Mouse (Mus musculus): ENCODE results near the gene Tmem125. TPM values are rescaled to one million over a fixed set of nuclear protein-coding genes. Genes with fewer than 3 reads are reported as not detected.
A peak's percentile ranks its signal among the peaks of the same experiment; 100 is the strongest.

The Tmem125 gene
- polyA plus RNA-seq, 1 experiment from 2014 or later, result 17.4 TPM

GRCm38 (mm10) chr4:118535610-118536009 is 8.2 kb downstream of the Tmem125 start:
- no peaks in the 10 kb centered on the region for H3K27me3 ChIP-seq
- WGBS, result 83% methylated on average over 6 of the region's 6 CpGs
- ATAC-seq (ENCODE audit: insufficient number of reproducible peaks, low FRiP score, low TSS enrichment, low read depth), result no peak
- no peaks in the 10 kb centered on the region for H3K4me1 ChIP-seq
- H3K9ac ChIP-seq, result no peak overlapping the region
- H3K4me3 ChIP-seq (replicated peaks), result no peak overlapping the region
- H3K36me3 ChIP-seq, result no peaks in the 10 kb centered on the region
- no peak overlapping the region for H3K4me2 ChIP-seq (replicated peaks)
- H3K9me3 ChIP-seq (replicated peaks), result no peaks in the 10 kb centered on the region
- H3K27ac ChIP-seq (replicated peaks), result no peak overlapping the region

GRCm38 (mm10) chr4:118533605-118534004 is 10.2 kb downstream of the Tmem125 start:
- Histone ChIP-seq H3K4me1 (no peaks in the 10 kb centered on the region), H3K36me3 (no peaks in the 10 kb centered on the region), H3K4me2 (replicated peaks) (no peak overlapping the region), H3K9ac (no peak overlapping the region), H3K9me3 (replicated peaks) (no peaks in the 10 kb centered on the region), H3K27me3 (no peaks in the 10 kb centered on the region), H3K4me3 (replicated peaks) (no peak overlapping the region), H3K27ac (replicated peaks) (no peak overlapping the region)
- ATAC-seq (ENCODE audit: insufficient number of reproducible peaks, low FRiP score, low TSS enrichment, low read depth), result no peak
- 71% methylated on average over 7 of the region's 7 CpGs for WGBS

GRCm38 (mm10) chr4:118533156-118533555 is 10.7 kb downstream of the Tmem125 start:
- no peak for ATAC-seq (ENCODE audit: insufficient number of reproducible peaks, low FRiP score, low TSS enrichment, low read depth)

DNA sequence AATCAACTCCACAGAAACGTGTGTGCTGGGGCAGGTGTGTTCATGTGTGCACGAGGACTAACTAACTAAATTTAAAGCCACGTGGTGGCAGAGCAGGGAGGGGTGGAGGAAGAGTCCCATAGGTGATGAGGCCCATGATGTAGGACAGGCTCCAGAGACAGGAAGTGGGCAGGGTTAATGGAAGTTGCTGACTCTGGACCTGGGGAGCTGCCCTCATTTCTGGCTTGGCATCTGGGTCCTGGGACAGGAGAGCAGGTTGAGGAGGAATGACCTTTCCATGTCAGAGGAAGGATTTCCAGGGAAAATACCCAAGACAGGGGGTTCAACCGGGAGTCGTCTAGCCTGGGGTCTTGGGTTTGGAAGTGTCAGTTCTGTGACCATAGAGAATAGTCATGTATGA is 11.2 kb downstream of the Tmem125 start:
- H3K4me2 ChIP-seq (replicated peaks), result no peak overlapping the region
- WGBS, result 67% methylated on average over 5 of the region's 5 CpGs
- H3K27ac ChIP-seq (replicated peaks), result no peak overlapping the region
- no peaks in the 10 kb centered on the region for H3K36me3 ChIP-seq
- no peaks in the 10 kb centered on the region for H3K27me3 ChIP-seq
- no peak overlapping the region for H3K4me3 ChIP-seq (replicated peaks)
- H3K4me1 ChIP-seq, result no peaks in the 10 kb centered on the region
- H3K9me3 ChIP-seq (replicated peaks), result no peaks in the 10 kb centered on the region
- no peak for ATAC-seq (ENCODE audit: insufficient number of reproducible peaks, low FRiP score, low TSS enrichment, low read depth)
- no peak overlapping the region for H3K9ac ChIP-seq

More at GRCm38 (mm10) chr4:118533156-118533555, 10.7 kb downstream of the Tmem125 start:
- Histone ChIP-seq H3K4me2 (replicated peaks) (no peak overlapping the region), H3K27me3 (no peaks in the 10 kb centered on the region), H3K4me1 (no peaks in the 10 kb centered on the region), H3K9me3 (replicated peaks) (no peaks in the 10 kb centered on the region), H3K36me3 (no peaks in the 10 kb centered on the region), H3K9ac (no peak overlapping the region), H3K27ac (replicated peaks) (no peak overlapping the region), H3K4me3 (replicated peaks) (no peak overlapping the region)
- WGBS, result 39% methylated on average over 3 of the region's 4 CpGs

GRCm38 (mm10) chr4:118527720-118528119 is 16.1 kb downstream of the Tmem125 start:
- Histone ChIP-seq H3K27ac (replicated peaks) (no peak overlapping the region), H3K36me3 (no peaks in the 10 kb centered on the region), H3K9ac (no peak overlapping the region), H3K4me1 (no peaks in the 10 kb centered on the region), H3K9me3 (replicated peaks) (no peaks in the 10 kb centered on the region), H3K4me2 (replicated peaks) (0 out of 2 replicates have a peak overlapping the region, but pooled peaks have one; percentile 36), H3K27me3 (no peaks in the 10 kb centered on the region), H3K4me3 (replicated peaks) (0 out of 2 replicates have a peak overlapping the region, but pooled peaks have one; percentile 34)
- 73% methylated on average over 6 of the region's 6 CpGs for WGBS
- ATAC-seq (ENCODE audit: insufficient number of reproducible peaks, low FRiP score, low TSS enrichment, low read depth), result no peak

- 42% methylated on average over 5 of the region's 5 CpGs for WGBS
- H3K27ac ChIP-seq (replicated peaks), result no peak overlapping the region
- no peak for ATAC-seq (ENCODE audit: insufficient number of reproducible peaks, low FRiP score, low TSS enrichment, low read depth)
- H3K9me3 ChIP-seq (replicated peaks), result no peaks in the 10 kb centered on the region
- no peaks in the 10 kb centered on the region for H3K36me3 ChIP-seq
- no peaks in the 10 kb centered on the region for H3K4me1 ChIP-seq
- H3K4me3 ChIP-seq (replicated peaks), result peak overlapping the region; percentile 34
- 0 out of 2 replicates have a peak overlapping the region, but pooled peaks have one; percentile 9 for H3K9ac ChIP-seq
- peak overlapping the region; percentile 36 for H3K4me2 ChIP-seq (replicated peaks)
- no peaks in the 10 kb centered on the region for H3K27me3 ChIP-seq
These were observed 16.5 kb downstream of the Tmem125 start for GRCm38 (mm10) chr4:118527335-118527681.

DNA sequence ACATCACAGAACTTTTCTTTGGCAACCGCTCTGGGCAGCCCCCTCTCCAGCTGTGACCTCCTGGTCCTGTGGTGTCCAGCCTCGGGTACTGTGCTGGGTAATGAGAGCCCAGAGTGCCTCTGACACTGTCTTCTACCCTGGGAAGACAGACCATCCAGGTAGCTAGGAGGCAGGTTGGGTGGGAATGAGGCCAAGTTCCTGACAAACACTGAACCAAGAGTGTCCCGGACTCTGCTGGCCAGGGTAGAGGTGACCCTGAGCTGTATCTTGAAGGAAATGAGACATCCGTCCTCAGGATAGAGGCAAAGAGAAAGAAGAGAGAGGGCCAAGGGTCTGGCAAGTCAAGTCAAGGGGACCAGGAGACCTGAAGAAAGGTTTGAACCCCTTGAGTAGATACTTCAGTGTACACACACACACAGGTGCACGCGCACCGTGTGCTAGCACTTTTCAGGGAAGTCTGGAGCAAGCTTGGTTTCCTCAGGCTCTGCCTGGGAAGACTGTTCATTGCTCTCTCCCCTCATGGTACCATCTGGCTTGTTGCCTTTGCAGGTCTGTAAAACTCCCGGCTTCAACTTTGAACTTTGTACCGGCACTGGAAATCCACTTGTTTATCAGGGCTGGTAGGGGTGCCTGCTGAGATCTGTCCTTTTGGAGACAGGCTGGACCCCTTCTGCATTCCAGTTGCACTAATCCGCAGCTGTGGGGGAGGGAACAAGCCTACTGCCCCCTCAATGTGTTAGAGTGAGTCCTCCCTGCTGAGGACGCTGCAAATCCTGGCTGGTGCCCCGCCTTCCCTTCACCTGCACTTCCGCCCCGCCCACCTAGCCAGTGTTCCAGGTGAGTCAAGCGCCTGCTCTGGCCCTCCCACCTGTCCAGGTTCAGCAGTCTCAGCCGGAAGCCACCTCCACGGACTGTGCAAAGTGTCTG is 17.2 kb downstream of the Tmem125 start, which contains the start of gene 2610528J11Rik:
2610528J11Rik (plus strand) TSS at position 592 of the 927 bp plus-strand sequence.
- no peak for ATAC-seq (ENCODE audit: insufficient number of reproducible peaks, low FRiP score, low TSS enrichment, low read depth)
- Histone ChIP-seq H3K27me3 (no peaks in the 10 kb centered on the region), H3K4me3 (replicated peaks) (peak within 1 kb of the TSS; percentile 34), H3K4me2 (replicated peaks) (peak within 1 kb of the TSS; percentile 36), H3K36me3 (no peaks in the 10 kb centered on the region), H3K9me3 (replicated peaks) (no peaks in the 10 kb centered on the region), H3K9ac (0 out of 2 replicates have a peak within 1 kb of the TSS, but pooled peaks have one; percentile 9), H3K27ac (replicated peaks) (no peak within 1 kb of the TSS), H3K4me1 (no peaks in the 10 kb centered on the region)
- 37% methylated on average over 17 of the region's 17 CpGs for WGBS

DNA sequence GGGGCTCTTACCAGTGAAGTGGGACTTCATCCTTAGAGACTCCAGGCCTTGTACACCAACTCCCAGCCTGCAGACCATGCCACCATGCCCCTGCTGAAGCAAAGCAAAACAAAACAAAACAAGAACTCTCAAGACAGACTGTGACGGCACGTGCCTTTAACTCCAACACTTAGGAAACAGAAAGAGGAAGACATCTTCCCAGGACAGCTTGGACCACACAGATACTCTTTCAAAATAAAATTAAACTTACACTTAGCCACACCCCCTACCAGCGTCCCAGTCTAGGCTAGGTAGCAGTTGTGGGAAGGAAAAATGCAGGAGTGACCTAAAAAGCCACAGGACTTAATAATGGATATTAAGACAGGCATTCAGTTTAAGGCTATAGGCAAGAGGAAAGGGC is 18.1 kb downstream of the Tmem125 start:
- no peak overlapping the region for H3K9ac ChIP-seq
- H3K27me3 ChIP-seq, result no peaks in the 10 kb centered on the region
- ATAC-seq (ENCODE audit: insufficient number of reproducible peaks, low FRiP score, low TSS enrichment, low read depth), result no peak
- no peaks in the 10 kb centered on the region for H3K36me3 ChIP-seq
- no peaks in the 10 kb centered on the region for H3K9me3 ChIP-seq (replicated peaks)
- H3K4me1 ChIP-seq, result no peaks in the 10 kb centered on the region
- no peak overlapping the region for H3K4me2 ChIP-seq (replicated peaks)
- WGBS, result 76% methylated on average over 3 of the region's 3 CpGs
- no peak overlapping the region for H3K27ac ChIP-seq (replicated peaks)
- no peak overlapping the region for H3K4me3 ChIP-seq (replicated peaks)

DNA sequence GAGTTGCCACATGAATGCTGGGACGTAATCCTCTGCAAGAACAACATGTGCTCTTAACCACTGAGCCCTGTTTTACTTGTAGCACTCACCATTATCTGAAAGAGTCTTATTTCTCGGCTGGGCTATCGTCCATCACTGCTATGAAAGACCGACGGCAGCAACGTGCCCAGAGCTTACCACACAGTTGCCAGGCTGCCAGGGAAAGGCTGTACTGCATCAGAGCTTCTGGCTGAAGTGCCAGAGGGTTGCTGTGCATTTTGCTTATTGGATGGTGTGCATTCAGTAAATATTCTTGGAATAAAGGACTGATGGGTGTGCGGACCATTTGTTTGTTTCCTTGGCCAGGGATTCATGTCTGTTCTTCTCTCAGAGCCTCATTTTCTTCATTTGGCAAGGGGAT is 19.9 kb downstream of the Tmem125 start:
- no peaks in the 10 kb centered on the region for H3K27me3 ChIP-seq
- WGBS, result 79% methylated on average over 7 of the region's 7 CpGs
- no peaks in the 10 kb centered on the region for H3K9me3 ChIP-seq (replicated peaks)
- no peak overlapping the region for H3K4me2 ChIP-seq (replicated peaks)
- ATAC-seq (ENCODE audit: insufficient number of reproducible peaks, low FRiP score, low TSS enrichment, low read depth), result no peak
- no peaks in the 10 kb centered on the region for H3K4me1 ChIP-seq
- no peaks in the 10 kb centered on the region for H3K36me3 ChIP-seq
- H3K4me3 ChIP-seq (replicated peaks), result no peak overlapping the region
- no peak overlapping the region for H3K9ac ChIP-seq
- H3K27ac ChIP-seq (replicated peaks), result no peak overlapping the region

GRCm38 (mm10) chr4:118522248-118522647 is 21.6 kb downstream of the Tmem125 start:
- H3K27me3 ChIP-seq, result no peaks in the 10 kb centered on the region
- no peak for ATAC-seq (ENCODE audit: insufficient number of reproducible peaks, low FRiP score, low TSS enrichment, low read depth)
- no peak overlapping the region for H3K27ac ChIP-seq (replicated peaks)
- H3K4me2 ChIP-seq (replicated peaks), result no peak overlapping the region
- H3K4me3 ChIP-seq (replicated peaks), result no peak overlapping the region
- H3K9ac ChIP-seq, result no peak overlapping the region
- 83% methylated on average over 7 of the region's 7 CpGs for WGBS
- H3K36me3 ChIP-seq, result no peaks in the 10 kb centered on the region
- H3K4me1 ChIP-seq, result peaks cover 4% of the 10 kb centered on the region; the same call in 1 of the 2 replicates
- H3K9me3 ChIP-seq (replicated peaks), result no peaks in the 10 kb centered on the region

GRCm38 (mm10) chr4:118518208-118518607 is 25.6 kb downstream of the Tmem125 start:
- H3K27me3 ChIP-seq, result no peaks in the 10 kb centered on the region
- H3K4me3 ChIP-seq (replicated peaks), result no peak overlapping the region
- WGBS, result 63% methylated on average over 5 of the region's 5 CpGs
- H3K4me2 ChIP-seq (replicated peaks), result no peak overlapping the region
- no peaks in the 10 kb centered on the region for H3K36me3 ChIP-seq
- H3K9me3 ChIP-seq (replicated peaks), result no peaks in the 10 kb centered on the region
- H3K4me1 ChIP-seq, result peaks cover 10% of the 10 kb centered on the region; the same call in 1 of the 2 replicates
- no peak overlapping the region for H3K9ac ChIP-seq
- H3K27ac ChIP-seq (replicated peaks), result no peak overlapping the region
- no peak for ATAC-seq (ENCODE audit: insufficient number of reproducible peaks, low FRiP score, low TSS enrichment, low read depth)

Measured in embryonic facial prominence, embryonic 15.5 days (tissue).